Mouse (Mus musculus): Measurements from ENCODE around the gene Naxe. TPM values are rescaled to one million over a fixed set of nuclear protein-coding genes. Genes with fewer than 3 reads are reported as not detected.

Gene Naxe
- total and polyA plus RNA-seq, 3 experiments: 114 to 182 (median 165) TPM

- Histone ChIP-seq H3K36me3 (ENCODE audit: control insufficient read depth in 1 of 2, insufficient read depth in 2 of 2, low read length in 2 of 2) (peaks cover 0 to 2% of the 10 kb centered on the region in 2 experiments; a peak in 2 of 4 replicates), H3K27ac (ENCODE audit: control insufficient read depth, low read depth, low read length) (no peak overlapping the region), H3K9ac (ENCODE audit: control insufficient read depth, low read depth, low read length, poor library complexity, severe bottlenecking) (no peak overlapping the region), H3K9me3 (replicated peaks; ENCODE audit: insufficient read depth, low read length) (no peaks in the 10 kb centered on the region), H3K27me3 (ENCODE audit: control insufficient read depth in 1 of 2, insufficient read depth in 2 of 2, low read length in 2 of 2) (peaks cover 5 to 8% of the 10 kb centered on the region in 2 experiments), H3K79me2 (ENCODE audit: control insufficient read depth, insufficient read depth, low read length, poor library complexity) (no peaks in the 10 kb centered on the region), H3K4me3 (ENCODE audit: control insufficient read depth in 1 of 2, insufficient read depth in 1 of 2, low read depth in 2 of 2, low read length in 2 of 2) (no peak overlapping the region), H3K4me1 (ENCODE audit: control insufficient read depth in 1 of 2, insufficient read depth in 2 of 2, low read length in 2 of 2) (0 out of 4 replicates have a peak, but pooled peaks cover 0 to 5% of the 10 kb centered on the region in 2 experiments)
- DNase-seq (ENCODE audit: low read depth, low spot score): no peak
- TF ChIP-seq CTCF (IDR thresholded peaks at IDR 0.05 in 2 of 3, conservative IDR thresholded peaks at IDR 0.05 in 1 of 3; ENCODE audit: control insufficient read depth in 1 of 3, insufficient read depth in 1 of 3, low read depth in 2 of 3, low read length in 3 of 3, poor library complexity in 1 of 3, severe bottlenecking in 1 of 3) (no peak), MAX (IDR thresholded peaks at IDR 0.05; ENCODE audit: low read length) (no peak), MAZ (IDR thresholded peaks at IDR 0.05; ENCODE audit: low read depth, low read length) (no peak), ZC3H11A (IDR thresholded peaks at IDR 0.05; ENCODE audit: low read depth, low read length) (no peak), BHLHE40 (IDR thresholded peaks at IDR 0.05; ENCODE audit: borderline replicate concordance, low read depth, low read length) (no peak), ETS1 (IDR thresholded peaks at IDR 0.05; ENCODE audit: low read depth, low read length) (no peak), SMC3 (IDR thresholded peaks at IDR 0.05; ENCODE audit: low read depth, low read length) (no peak), MEF2A (IDR thresholded peaks at IDR 0.05; ENCODE audit: extremely low read depth, insufficient replicate concordance, low read depth, low read length, poor library complexity, severe bottlenecking) (no peak), CHD2 (IDR thresholded peaks at IDR 0.05; ENCODE audit: low read length) (no peak)
Measured at GRCm38 (mm10) chr3:88035561-88036293, 22.6 kb downstream of the Naxe start.

- H3K9ac ChIP-seq (ENCODE audit: control insufficient read depth, low read depth, low read length, poor library complexity, severe bottlenecking): no peak overlapping the region
- peaks cover 0 to 2% of the 10 kb centered on the region in 2 experiments; a peak in 2 of 4 replicates for H3K36me3 ChIP-seq (ENCODE audit: control insufficient read depth in 1 of 2, insufficient read depth in 2 of 2, low read length in 2 of 2)
- peaks cover 2% of the 10 kb centered on the region in 2 experiments for H3K27me3 ChIP-seq (ENCODE audit: control insufficient read depth in 1 of 2, insufficient read depth in 2 of 2, low read length in 2 of 2)
- TF ChIP-seq BHLHE40 (IDR thresholded peaks at IDR 0.05; ENCODE audit: borderline replicate concordance, low read depth, low read length) (no peak), SMC3 (IDR thresholded peaks at IDR 0.05; ENCODE audit: low read depth, low read length) (no peak), USF2 (IDR thresholded peaks at IDR 0.05; ENCODE audit: borderline replicate concordance in 1 of 2, insufficient read depth in 1 of 2, low read depth in 1 of 2, low read length in 2 of 2) (no peak), GATA1 (IDR thresholded peaks at IDR 0.05; ENCODE audit: low read depth, low read length) (no peak), POLR2AphosphoS5 (IDR thresholded peaks at IDR 0.05; ENCODE audit: borderline replicate concordance, low read depth, low read length) (no peak), TBP (IDR thresholded peaks at IDR 0.05; ENCODE audit: low read depth, low read length) (no peak), MAFK (IDR thresholded peaks at IDR 0.05; ENCODE audit: borderline replicate concordance, low read depth, low read length) (no peak), JUND (IDR thresholded peaks at IDR 0.05; ENCODE audit: low read depth, low read length) (no peak), CHD2 (IDR thresholded peaks at IDR 0.05; ENCODE audit: low read length) (no peak), MXI1 (IDR thresholded peaks at IDR 0.05; ENCODE audit: low read depth, low read length) (no peak), CHD1 (IDR thresholded peaks at IDR 0.05; ENCODE audit: low read depth, low read length) (no peak), GABPA (IDR thresholded peaks at IDR 0.05; ENCODE audit: low read depth, low read length) (no peak), MEF2A (IDR thresholded peaks at IDR 0.05; ENCODE audit: extremely low read depth, insufficient replicate concordance, low read depth, low read length, poor library complexity, severe bottlenecking) (no peak), RAD21 (IDR thresholded peaks at IDR 0.05; ENCODE audit: low read depth, low read length) (no peak), ETS1 (IDR thresholded peaks at IDR 0.05; ENCODE audit: low read depth, low read length) (no peak), TCF12 (IDR thresholded peaks at IDR 0.05; ENCODE audit: low read depth, low read length) (no peak), NRF1 (IDR thresholded peaks at IDR 0.05; ENCODE audit: insufficient read depth, low read depth, low read length, poor library complexity, severe bottlenecking) (no peak)
- 0 out of 4 replicates have a peak, but pooled peaks cover 0 to 5% of the 10 kb centered on the region in 2 experiments for H3K4me1 ChIP-seq (ENCODE audit: control insufficient read depth in 1 of 2, insufficient read depth in 2 of 2, low read length in 2 of 2)
- no peaks in the 10 kb centered on the region for H3K79me2 ChIP-seq (ENCODE audit: control insufficient read depth, insufficient read depth, low read length, poor library complexity)
- no peaks in the 10 kb centered on the region for H3K9me3 ChIP-seq (replicated peaks; ENCODE audit: insufficient read depth, low read length)
- no peak for DNase-seq (ENCODE audit: low read depth, low spot score)
- no peak overlapping the region for H3K27ac ChIP-seq (ENCODE audit: control insufficient read depth, low read depth, low read length)
- no peak overlapping the region for H3K4me3 ChIP-seq (ENCODE audit: control insufficient read depth in 1 of 2, insufficient read depth in 1 of 2, low read depth in 2 of 2, low read length in 2 of 2)
Measured at GRCm38 (mm10) chr3:88033506-88033905, 24.8 kb downstream of the Naxe start.

All from MEL (cell line).